Mouse (Mus musculus): Measurements from ENCODE around the gene Arhgef40.
A peak's percentile ranks its signal among the peaks of the same experiment; 100 is the strongest.

Arhgef40 gene

DNA sequence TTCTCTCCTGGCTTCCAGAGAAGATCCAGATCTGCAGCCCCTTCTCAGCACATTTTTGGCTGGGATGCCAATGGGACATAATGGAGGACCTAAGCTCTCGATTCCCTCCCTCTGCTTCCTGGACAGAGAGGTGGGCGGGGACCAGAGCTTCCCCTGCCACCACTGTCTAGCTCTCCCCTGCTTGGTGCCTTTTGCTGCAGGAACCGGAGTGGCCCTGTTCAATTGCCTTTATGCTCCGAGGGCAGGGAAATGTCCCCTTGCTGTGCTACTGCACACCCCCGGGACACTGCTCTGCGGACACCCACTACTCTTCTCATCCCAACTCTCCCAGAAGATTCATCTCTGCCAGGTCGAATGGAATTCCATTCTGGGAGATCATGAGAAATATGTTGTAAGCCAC, 20.6 kb downstream of the Arhgef40 start:
- DNase-seq, result no peak

DNA sequence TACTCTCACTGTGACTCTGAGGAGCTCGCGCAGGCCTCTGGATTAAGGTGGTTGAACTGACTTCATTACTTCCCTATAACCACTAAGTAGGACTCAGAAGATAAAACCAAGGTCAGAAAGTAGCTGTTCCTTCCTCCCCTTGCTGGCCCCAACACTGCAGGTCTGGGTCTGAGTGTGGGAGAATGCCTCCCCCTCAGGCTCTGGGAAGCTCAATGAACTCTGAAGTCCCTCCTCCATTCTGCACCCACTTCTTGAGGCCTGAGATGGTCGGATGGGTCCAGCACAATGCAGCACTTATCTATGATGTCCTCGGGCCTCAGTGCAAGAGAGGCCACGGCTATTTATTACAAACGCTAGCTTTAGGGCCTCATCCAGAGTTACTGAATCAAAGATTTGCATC, 21.1 kb downstream of the Arhgef40 start:
- DNase-seq, result no peak

DNA sequence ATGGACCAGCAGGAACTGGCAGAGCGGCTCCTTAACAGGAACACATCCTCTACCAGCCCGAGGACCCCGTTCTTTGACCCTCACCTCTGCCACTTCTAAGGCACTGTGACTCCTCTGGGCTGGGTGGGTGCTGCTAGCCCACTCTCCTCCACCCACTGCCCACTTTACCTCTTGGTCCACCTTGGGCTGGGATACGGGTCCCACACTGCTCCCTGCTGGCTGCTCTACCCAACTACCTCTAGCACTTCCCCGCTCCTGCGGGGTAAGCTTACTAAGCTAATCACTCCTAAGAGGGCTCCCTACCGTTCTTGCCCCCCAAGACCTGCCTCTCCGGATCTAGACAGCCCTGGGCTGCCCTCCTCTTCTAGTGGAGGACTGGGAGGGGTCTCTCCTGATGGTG, 21.7 kb downstream of the Arhgef40 start:
- no peak for DNase-seq

DNA sequence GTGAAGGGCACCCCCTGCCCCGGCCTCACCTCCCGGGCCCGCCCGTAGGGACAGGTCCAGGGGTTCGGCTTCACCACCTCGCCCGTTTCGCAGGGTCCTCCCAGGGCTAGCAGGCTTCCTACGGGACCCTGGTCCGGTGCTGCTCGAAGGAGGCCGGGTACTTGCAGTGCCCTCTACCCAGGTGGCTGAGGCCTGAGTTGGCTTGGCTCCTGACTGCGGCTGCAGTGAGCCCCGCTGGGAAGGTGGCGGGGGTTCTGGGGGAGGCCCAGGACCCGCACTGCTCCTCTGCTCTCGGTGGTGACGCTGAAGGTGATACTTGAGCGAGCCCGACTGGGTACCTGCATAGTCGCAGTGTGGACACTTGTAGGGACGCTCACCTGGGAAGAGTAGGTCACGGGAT, 22.3 kb downstream of the Arhgef40 start:
- no peak for DNase-seq

DNA sequence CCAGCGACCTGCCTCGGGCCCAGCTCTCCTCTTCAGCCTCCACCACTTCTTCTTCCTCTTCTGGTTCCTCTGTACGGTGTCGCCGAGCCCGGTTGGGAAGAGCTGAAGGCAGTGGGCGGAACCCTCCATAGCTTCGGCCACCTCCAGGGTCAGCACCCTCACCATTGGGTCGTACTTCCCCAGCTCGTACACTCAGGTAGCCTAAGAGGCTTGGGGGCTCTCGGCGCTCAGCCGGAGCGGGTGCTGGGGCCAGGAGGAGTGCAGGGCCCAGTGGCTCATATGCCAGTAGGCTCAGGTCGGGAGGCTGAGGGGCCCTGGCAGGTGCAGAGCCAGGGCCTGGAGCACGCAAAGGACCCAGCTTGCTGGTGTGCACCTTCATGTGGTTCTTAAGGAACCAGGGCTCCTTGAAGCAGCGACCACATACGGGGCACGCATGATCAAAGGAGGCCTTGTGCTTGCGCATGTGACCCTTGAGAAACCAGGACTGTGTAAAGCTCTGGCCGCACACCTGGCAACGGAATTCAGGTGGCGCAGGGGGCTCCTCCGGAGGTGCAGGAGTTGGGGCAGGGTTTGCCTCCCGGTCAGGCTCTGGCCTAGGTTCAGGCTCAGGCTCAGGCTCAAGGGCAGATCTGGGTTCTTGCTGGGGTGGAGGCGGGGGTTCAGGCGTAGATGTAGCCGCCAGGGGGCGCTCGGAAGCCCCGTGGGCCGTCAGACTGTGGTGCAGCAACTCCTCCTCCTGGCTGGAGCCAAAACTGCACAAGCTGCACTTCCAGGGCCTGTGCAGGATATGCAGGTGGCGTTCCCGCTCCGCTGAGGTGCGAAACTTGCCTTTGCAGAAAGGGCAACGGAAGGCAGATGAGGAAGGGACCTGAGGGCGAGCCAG, 24.0 kb downstream of the Arhgef40 start:
- peak; percentile 95 for DNase-seq

DNA sequence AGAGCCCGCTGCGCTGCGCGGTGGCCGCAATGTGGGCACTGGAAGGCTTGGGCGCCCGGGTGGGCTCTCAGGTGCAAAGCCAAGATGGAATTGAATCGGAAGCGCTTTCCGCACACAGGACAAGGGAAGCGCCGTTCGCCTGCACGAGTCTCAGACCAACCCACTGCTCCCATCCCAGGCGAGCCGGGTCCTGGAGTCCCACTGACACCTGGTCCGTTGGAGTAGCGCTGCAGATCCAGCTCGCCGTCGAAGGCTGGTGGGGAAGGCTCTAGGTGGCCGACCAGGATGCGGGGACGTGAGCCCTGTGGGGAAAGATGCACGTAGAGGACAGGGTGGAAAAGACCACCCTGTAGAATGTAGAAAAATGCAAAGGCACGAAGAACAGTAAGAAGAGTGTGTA, 24.8 kb downstream of the Arhgef40 start:
- DNase-seq, result no peak

DNA sequence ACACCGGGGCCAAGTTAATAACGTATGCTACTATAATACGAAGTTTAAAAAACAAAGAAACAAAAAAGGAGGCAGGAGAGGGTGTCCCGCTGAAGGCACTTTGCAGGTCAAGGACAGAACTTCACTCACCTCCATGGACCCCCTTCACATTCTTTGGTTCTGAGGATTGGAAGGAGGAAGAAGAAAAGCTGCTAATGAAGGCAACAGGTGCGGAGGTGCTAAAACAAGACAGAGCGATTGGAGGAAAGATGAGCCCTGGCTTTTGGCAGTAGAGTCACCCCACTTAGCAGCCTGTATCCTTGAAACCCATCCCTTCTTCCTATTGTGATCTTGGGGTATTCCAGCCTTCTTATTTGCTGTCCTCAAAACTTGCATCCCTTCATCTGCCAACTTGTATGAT, 25.3 kb downstream of the Arhgef40 start:
- DNase-seq, result no peak

DNA sequence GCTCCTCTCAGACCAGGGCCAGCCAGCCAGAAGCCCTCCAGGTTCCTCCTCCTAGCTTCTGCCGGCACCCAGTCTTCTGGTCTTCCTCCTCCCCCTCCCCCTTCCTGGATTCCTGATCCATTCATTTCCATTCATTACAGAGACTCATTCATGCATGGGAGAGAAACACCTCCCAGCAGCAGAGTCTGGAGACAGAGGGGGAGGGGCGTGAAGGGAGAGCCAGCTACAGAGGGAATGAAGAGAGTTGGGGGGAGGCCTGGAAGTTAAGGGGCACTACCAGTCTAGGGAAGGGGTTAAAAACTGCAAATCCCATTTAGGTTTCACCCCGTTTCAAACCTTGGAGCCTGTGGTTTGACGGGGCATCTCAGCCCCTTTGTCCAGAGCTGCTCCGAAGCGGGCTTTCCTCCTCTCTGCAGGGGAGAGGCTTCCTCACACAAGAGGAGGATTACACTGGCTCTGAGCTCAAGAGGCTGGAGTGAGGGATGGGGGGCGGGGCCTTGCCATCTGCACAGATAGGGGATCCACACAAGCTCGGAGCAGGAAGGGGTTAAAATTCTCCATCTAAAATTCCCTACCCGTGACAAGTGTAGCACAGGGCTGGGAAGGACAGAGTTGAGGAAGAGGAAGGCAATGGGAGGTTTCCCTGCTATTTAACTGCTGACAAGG, 26.1 kb downstream of the Arhgef40 start:
- DNase-seq, result peak; percentile 60

DNA sequence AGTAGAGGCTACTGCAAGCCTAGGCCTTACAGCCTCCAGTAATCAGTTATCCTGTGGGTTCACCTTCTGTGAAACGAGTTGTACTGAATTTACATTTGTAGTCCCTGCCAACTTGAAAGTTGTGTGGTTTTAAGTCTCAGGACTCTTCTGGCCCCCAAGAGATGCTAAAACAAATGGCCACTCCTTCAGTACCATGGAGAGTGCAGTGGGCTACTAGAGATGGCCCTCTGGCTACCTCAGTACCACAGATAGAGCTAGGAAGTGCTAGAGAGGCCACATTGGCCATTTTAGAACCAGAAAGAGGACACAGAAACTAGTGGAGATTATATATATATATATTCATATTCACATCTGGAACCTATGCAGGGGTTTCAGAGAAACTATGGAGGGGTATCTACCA, 27.2 kb downstream of the Arhgef40 start:
- no peak for DNase-seq

DNA sequence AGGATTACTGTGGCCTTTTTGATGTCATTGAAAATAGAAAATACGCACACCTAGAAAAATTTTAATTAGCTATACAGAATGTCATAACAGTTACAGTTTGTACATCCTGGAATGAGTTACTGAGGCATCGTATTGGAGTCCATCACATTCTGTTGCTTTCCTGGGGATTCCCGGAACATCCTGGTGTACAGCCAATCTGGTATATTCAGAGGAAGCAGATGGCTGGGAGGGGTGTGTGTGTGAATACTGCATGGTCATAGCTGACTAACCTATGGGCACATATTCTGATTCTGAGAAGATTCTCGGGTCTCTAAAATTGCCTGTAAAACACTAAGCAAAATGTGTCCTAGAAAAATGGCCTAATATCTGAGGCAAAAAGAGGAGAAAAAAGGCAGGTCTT, 27.6 kb downstream of the Arhgef40 start:
- peak; percentile 80 for DNase-seq

DNA sequence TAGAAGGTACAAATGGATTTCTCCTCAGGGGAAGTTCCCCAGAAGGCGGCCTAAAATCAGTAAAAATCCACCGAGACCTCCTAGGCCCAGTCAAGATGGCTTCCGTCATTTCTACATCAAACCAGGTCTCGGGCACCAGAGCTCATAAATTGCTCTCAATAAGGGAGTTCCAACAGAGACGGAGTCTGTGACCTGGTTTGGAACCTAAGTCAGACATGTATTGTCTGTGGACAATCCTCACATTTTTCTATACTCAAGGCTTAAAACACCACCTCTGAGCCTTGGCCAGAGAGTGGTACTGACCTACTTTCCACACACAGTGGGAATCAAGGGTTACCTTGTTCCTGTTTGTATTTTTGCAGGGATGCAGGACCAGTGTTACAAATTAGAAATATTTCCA, 28.0 kb downstream of the Arhgef40 start:
- DNase-seq, result no peak

DNA sequence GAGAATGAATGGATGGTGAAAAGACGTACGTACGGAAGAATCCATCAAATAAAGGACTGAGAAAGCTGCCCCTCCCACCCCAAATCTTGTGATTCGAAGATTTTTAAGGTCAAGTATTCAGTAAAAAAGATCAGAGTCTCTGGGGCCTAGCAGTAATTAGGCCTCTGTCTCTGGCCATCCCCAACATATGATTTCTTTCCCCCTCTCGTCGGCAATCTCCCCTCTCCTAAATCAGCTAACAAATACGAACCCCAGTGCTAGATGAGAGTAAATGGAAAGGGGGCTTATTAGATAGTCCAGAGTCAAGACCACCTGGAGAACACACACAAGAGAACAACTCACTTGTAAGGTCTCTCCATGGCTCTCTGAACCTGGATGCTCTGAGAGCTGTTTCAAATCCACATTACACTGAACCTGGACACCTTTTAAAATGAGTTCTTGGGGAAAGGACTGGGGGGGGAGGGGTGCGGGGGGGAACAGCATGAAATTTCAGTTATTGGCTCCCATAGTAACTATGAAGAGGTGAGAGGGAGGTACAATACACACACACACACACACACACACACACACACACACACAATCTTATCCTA, 28.6 kb downstream of the Arhgef40 start:
- DNase-seq, result no peak

DNA sequence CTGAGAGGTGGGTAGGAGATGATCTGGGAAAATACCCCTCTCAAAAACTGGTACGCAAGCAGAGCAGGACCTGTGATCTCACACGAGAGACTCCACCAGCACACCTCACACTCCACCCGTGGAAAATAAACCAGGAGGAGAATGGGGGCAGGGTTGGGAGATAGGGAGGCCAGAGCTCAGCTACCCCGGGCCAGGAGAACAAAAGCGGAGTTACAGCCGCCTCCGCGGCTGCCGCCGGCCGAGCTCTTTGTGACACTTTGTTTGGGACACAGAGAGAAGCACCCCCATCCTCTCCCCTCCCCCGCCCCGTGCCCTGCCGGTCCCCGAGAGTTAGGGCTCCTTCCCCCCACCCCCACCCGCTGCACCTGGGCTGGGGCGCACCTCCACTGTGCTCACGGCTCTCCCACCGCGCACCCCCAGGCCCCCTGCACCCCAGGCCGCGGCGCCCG, 29.3 kb downstream of the Arhgef40 start:
- peak; percentile 63 for DNase-seq

DNA sequence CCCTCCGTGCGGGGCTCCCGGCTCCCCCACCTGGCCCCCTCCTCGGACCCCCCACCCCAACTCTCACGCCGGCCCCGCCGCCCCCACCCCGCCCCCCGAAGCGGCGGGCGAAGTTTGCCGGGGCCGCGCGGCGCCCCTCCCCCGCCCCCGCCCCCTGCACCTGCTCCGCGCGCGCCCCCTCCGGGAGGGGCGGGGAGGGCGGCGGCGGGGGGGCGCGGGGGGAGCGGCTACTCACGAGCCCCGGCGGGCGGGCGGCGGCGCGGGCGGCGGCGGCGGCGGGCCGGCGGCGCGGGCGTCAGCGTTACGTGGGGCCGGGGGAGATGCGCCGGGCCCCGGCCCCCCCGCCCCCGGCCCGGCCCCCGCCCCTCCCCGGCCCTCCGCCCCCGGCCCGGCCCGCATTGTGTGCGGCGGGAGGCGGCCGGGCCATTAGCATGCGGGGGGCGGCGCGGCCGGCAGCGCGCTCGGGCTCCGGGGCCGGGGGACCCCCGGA, 29.8 kb downstream of the Arhgef40 start:
- DNase-seq, result no peak

DNA sequence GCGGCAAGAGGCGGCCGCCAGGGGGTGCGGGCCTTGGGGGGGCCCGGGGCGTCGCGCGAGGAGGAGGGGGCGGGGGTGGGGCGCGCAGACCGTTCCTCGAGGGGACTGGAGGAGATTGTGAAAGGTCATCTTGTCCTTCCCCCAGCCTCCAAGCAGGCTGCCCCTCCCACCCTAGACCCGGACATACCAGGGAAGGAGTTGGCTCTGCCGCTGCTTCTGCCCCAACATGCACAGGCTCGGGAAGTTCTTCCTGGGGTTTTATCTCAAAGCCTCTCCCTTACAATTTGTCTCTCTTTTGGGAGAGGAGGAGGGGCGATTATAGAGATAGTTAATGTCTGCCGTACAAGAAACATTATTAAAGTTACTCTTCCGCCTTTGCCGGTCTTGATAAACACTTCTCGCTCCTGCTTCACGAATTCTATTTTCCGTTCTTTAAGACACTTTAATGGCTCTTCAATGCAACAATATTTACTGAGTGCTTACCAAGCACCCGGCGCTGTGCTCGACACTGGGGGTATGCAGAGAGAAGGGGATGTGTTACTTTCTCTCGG, 30.3 kb downstream of the Arhgef40 start:
- DNase-seq, result peak; percentile 47

DNA sequence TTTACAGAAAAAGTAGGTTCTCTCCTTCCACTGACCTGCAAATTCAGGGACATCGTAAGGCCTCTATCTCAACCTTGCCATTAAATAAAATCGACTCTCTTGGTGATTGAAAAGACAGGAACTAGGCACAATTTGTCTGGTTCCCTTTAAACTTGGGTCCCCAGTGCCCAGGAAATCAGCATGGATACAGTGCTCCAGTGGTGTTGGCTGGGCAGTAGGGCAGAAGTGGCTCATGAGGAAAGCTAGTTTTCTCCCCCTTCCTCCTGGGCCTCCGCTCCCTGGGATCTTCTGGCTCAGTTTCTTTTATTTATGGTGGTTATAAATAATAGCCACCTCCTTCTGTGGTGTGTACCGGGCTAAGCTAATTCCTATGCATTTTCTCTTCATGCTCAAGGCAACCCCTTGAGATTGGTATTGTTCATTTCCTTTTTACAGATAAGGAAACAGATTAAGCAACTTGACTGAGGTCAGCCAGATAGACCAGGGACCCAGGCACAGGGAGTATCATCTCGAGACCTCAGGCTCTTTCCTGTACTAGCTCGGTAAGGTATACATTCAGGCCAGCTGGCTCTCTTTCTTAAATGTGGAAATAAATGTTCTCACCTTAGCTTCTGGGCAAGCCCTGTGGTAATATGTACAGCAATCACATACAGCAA, 31.1 kb downstream of the Arhgef40 start, which contains the start of gene Tmem253:
TSS of gene Tmem253 (plus strand) at position 214 of the 656 bp plus-strand sequence.
- DNase-seq, result no peak

DNA sequence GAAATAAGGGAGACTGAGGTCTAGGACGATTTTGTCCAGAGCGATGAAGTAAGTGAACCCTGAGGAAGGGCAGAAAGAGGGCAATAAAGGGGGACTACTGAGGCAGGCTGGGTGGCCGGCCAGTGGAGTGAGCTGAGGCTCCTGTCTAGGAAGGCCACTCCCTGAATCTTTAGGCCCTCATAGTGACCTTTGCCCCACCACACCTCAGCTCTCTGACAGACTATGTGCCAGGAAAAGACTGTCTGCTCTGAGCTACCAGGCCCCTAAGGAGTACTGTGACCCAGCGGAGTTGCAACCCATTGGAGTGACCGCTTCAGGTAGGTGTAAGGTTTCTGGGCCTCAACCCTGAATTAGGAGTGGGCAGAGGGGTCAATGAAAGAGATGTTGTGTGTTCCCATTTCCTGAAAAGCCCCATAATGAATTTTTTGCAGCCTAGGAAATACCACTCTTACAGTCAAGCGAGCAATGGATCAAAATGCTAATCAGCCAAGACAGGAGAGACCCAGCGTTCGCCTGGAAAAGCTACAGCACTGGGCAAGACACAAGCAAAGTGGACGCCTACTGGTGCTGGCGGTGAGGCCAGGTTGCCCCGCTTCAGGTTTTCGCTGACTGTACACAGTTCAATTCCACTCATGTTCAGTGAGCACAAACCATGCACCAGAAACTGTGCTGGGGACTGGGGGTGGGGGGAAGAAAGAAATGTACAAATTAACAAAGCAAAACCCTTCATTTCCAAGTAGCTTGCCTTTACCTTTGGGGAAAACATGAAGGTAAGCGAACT, 32.3 kb downstream of the Arhgef40 start:
- DNase-seq, result no peak

DNA sequence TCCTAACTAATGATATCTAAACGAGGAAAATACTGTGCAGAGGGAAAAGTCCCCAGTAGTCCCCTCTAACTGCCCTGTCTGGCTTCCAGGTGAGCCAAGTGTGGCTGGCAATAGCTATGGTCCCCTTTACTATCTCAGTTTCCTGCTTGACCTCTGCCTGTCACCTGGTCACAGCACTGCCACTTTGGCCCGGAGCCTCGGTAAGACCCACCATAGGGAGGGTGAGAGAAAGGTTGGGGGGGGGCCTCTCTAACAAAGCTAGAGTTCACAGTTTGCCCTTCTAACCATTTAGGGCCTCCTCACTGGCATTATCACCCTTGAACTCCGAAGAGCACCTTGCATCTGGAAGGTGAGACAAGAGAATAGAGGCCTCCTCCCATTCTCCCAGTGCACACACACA, 33.1 kb downstream of the Arhgef40 start:
- DNase-seq, result no peak

DNA sequence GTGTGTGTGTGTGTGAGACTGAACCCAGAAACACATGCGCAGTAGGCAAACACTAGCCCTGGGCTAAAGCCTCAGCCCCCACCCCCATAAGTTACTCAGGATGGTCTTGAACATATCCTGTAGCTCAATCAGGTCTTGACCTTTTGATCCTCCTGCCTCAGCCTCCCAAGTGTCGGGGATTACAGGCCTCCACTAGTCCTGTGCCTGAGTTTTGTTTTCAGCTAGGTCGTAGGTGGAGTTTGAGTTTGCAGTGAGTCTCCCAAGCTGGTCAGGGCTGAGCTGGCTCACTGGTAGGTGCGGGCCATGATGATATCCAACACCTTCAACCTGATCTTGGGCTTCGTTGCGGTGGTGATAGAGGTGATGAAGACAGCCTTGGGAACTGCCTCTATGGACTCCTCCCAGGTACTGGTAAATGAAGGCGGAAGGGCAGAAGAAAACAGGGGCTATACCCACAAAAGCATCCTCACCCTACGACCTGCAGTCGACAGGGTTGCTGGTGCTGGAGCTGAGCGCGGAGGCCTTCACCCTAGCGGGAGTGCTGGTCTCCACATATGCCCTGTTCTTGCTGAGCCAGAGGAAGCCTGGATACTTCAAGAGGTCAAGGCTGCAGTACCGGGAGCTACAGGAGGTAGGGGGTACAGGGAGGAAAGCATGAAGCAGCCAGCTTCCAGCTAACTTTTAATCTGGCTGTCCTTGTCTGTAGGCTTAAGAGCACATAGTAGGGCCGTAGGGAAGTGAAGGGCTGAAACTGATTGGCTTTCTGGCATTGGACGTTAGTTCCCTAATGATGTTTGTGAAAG, 33.9 kb downstream of the Arhgef40 start:
- peak; percentile 44 for DNase-seq

DNA sequence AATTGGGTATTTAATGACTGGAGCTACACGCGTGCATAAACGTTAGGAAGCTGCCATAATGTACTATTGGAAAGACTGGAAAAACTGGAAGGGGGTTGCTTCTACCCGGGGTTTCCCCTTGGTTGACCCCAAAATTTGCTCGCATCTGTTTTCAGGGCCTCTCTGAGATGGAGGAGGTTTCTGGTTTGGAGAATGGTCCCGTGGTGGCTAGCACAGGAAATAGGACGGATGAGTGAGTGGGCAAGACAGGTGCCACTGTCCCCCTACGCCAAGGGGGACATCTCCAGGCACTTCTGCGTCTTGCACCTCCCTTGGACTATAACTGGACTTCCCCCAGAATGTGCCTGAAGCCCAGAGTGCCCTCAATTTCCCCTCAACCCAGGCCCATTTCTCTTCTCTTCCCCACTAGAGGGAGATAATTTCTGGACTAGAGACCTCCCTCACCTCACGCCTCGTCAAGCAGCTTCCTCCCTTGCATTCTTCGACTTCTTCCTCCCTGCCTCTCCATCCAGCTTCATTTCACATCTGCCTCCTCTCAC, 34.6 kb downstream of the Arhgef40 start:
- DNase-seq, result no peak
